9 mouse cellular contexts compared by ENCODE assay signal in the genomic region with DNA sequence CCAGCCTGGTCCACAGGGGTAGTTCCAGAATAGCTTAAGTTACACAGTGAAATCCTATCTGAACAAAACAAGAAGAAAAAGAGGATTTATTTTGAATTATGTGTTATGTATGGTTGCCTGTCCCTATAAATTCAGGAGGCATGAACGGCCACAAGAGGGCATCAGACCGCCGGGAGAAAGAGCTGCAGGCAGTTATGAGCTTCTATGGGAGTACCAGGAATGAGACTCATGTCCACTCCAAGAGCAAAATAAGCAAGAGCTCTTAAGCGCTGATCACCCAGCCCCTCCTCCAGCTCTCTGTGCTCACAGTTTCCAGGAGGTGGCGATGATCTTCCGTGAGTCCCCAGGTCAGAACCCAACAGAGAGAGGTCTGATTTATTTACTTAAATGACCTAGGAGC. TPM values are rescaled to one million over a fixed set of nuclear protein-coding genes. Genes with fewer than 3 reads are reported as not detected.
DNase-seq lines count a peak whose midpoint lies in the region; ATAC-seq lines count a peak whose summit lies in the region.
"Had no signal": no experiment of that assay in that cellular context is flagged by ENCODE, and none has a peak within 500 bp of the region (broad histone marks: within the 10 kb centered on the region; RNA-seq: fewer than 3 reads in every experiment).

No protein-coding gene starts in this region.

- no peak overlapping the region for H3K9ac ChIP-seq in midbrain, embryonic 14.5 days (replicated peaks; ENCODE audit: low read length)
- no peak overlapping the region for H3K9ac ChIP-seq in midbrain, embryonic 15.5 days
- H3K9ac ChIP-seq in lung, embryonic 16.5 days (ENCODE audit: low read length) = no peak overlapping the region
- H3K9ac ChIP-seq: heart, embryonic 13.5 days had no signal

- WGBS in midbrain, embryonic 14.5 days = 4% methylated on average over 6 of the region's 6 CpGs
- WGBS in midbrain, embryonic 15.5 days = 11% methylated on average over 6 of the region's 6 CpGs
- WGBS in lung, embryonic 16.5 days = 1% methylated on average over 6 of the region's 6 CpGs

- H3K9me3 ChIP-seq in midbrain, embryonic 14.5 days (ENCODE audit: control insufficient read depth, low read length) = no peaks in the 10 kb centered on the region
- H3K9me3 ChIP-seq in midbrain, embryonic 15.5 days = no peaks in the 10 kb centered on the region
- H3K9me3 ChIP-seq in lung, embryonic 16.5 days (ENCODE audit: control insufficient read depth, low read length) = no peaks in the 10 kb centered on the region

- H3K4me3 ChIP-seq in midbrain, embryonic 14.5 days (replicated peaks; ENCODE audit: low read depth, low read length) = no peak overlapping the region
- H3K4me3 ChIP-seq in midbrain, embryonic 15.5 days = no peak overlapping the region
- H3K4me3 ChIP-seq in lung, embryonic 16.5 days (ENCODE audit: low read length) = no peak overlapping the region
- H3K4me3 ChIP-seq: heart, embryonic 13.5 days had no signal

- H3K36me3 ChIP-seq in midbrain, embryonic 14.5 days (ENCODE audit: control insufficient read depth, insufficient read depth, low read length) = no peaks in the 10 kb centered on the region
- H3K36me3 ChIP-seq in midbrain, embryonic 15.5 days (replicated peaks) = no peaks in the 10 kb centered on the region
- H3K36me3 ChIP-seq in lung, embryonic 16.5 days (ENCODE audit: control insufficient read depth, insufficient read depth, low read length) = no peaks in the 10 kb centered on the region
- H3K36me3 ChIP-seq: heart, embryonic 13.5 days had no signal

- no peak for ATAC-seq in midbrain, embryonic 14.5 days (ENCODE audit: low FRiP score, low TSS enrichment)
- no peak for ATAC-seq in midbrain, embryonic 15.5 days (replicated peaks)
- ATAC-seq in granulocyte monocyte progenitor cell, adult 5-6 weeks (replicated peaks; ENCODE audit: poor library complexity, severe bottlenecking) = peak; percentile 52
- ATAC-seq in lung, embryonic 16.5 days (ENCODE audit: low read depth) = peak; percentile 69

- H3K27ac ChIP-seq in midbrain, embryonic 14.5 days (replicated peaks; ENCODE audit: low read depth, low read length) = no peak overlapping the region
- no peak overlapping the region for H3K27ac ChIP-seq in midbrain, embryonic 15.5 days
- no peak overlapping the region for H3K27ac ChIP-seq in lung, embryonic 16.5 days (ENCODE audit: low read length)
- H3K27ac ChIP-seq: heart, embryonic 13.5 days had no signal

- H3K4me1 ChIP-seq in midbrain, embryonic 14.5 days (ENCODE audit: control insufficient read depth, insufficient read depth, low read length) = no peaks in the 10 kb centered on the region
- no peaks in the 10 kb centered on the region for H3K4me1 ChIP-seq in midbrain, embryonic 15.5 days
- H3K4me1 ChIP-seq in lung, embryonic 16.5 days (replicated peaks; ENCODE audit: control insufficient read depth, insufficient read depth, low read length) = no peaks in the 10 kb centered on the region
- H3K4me1 ChIP-seq: heart, embryonic 13.5 days had no signal

- no peak overlapping the region for H3K4me2 ChIP-seq in midbrain, embryonic 14.5 days (ENCODE audit: low read length)
- H3K4me2 ChIP-seq in midbrain, embryonic 15.5 days = no peak overlapping the region
- H3K4me2 ChIP-seq in lung, embryonic 16.5 days (ENCODE audit: low read depth, low read length) = no peak overlapping the region
- H3K4me2 ChIP-seq: heart, embryonic 13.5 days had no signal

- H3K27me3 ChIP-seq in midbrain, embryonic 14.5 days (ENCODE audit: control insufficient read depth, insufficient read depth, low read length) = no peaks in the 10 kb centered on the region
- H3K27me3 ChIP-seq in midbrain, embryonic 15.5 days (replicated peaks) = no peaks in the 10 kb centered on the region
- H3K27me3 ChIP-seq in lung, embryonic 16.5 days (ENCODE audit: control insufficient read depth, insufficient read depth, low read depth, low read length) = no peaks in the 10 kb centered on the region
- H3K27me3 ChIP-seq: heart, embryonic 13.5 days had no signal

- DNase-seq in adrenal gland, adult (ENCODE audit: inconsistent age in 2 of 2, low spot score in 1 of 2) = peak; percentile 80 to 93
- DNase-seq in adrenal gland, adult 8-10 months = no peak
- peak; percentile 73 for DNase-seq in midbrain, embryonic 14.5 days
- peak; percentile 65 for DNase-seq in cerebellum, adult 11-12 months
- DNase-seq in testis, postnatal 10 days (ENCODE audit: low spot score) = peak; percentile 84

RNA-seq across cellular contexts. Expression of gene Epop, which starts 15.3 kb away (rescaled TPM):
- 1 to 10 TPM; 2.1 to 5.4 (median 4.0) TPM for total RNA-seq in adrenal gland, adult 8-10 months (2022)
- polyA plus RNA-seq in midbrain, embryonic 14.5 days (2014; fragmentation: Nextera tagmentation; extraction: Ambion mirVana) = 1.9 and 2.8 TPM in 2 replicates
- polyA plus RNA-seq in midbrain, embryonic 15.5 days (2015; fragmentation: Nextera tagmentation; extraction: Ambion mirVana) = 1.9 and 2.5 TPM in 2 replicates
- total RNA-seq in granulocyte monocyte progenitor cell, adult 5-6 weeks (2014; fragmentation: Nextera tagmentation) = 7.5 and 8.1 TPM in 2 replicates
- total RNA-seq in granulocyte monocyte progenitor cell, adult 5-6 weeks (2017) = 1.6 and 2.5 TPM in 2 replicates
- polyA plus RNA-seq in lung, embryonic 16.5 days (2015; fragmentation: Nextera tagmentation; extraction: Ambion mirVana) = 1.1 and 2.1 TPM in 2 replicates

RNA-seq across cellular contexts. Expression of gene Mllt6, which starts 18.4 kb away (rescaled TPM):
- 10 to 100 TPM; 53.1 to 99.4 (median 71.8) TPM for total RNA-seq in adrenal gland, adult 8-10 months (2022)
- polyA plus RNA-seq in midbrain, embryonic 14.5 days (2014; fragmentation: Nextera tagmentation; extraction: Ambion mirVana) = 6.2 and 9.0 TPM in 2 replicates
- polyA plus RNA-seq in midbrain, embryonic 15.5 days (2015; fragmentation: Nextera tagmentation; extraction: Ambion mirVana) = 3.9 and 4.4 TPM in 2 replicates
- 5.7 and 8.5 TPM in 2 replicates for total RNA-seq in granulocyte monocyte progenitor cell, adult 5-6 weeks (2014; fragmentation: Nextera tagmentation)
- 4.9 and 6.5 TPM in 2 replicates for total RNA-seq in granulocyte monocyte progenitor cell, adult 5-6 weeks (2017)
- polyA plus RNA-seq in lung, embryonic 16.5 days (2015; fragmentation: Nextera tagmentation; extraction: Ambion mirVana) = 3.4 and 4.0 TPM in 2 replicates

RNA-seq across cellular contexts. Expression of gene Cisd3, which starts 40.8 kb away (rescaled TPM):
- total RNA-seq in adrenal gland, adult 8-10 months (2022) = 100 to 1,000 TPM; 153 to 194 (median 169) TPM
- 17.4 and 21.8 TPM in 2 replicates for polyA plus RNA-seq in midbrain, embryonic 14.5 days (2014; fragmentation: Nextera tagmentation; extraction: Ambion mirVana)
- 21.6 and 26.4 TPM in 2 replicates for polyA plus RNA-seq in midbrain, embryonic 15.5 days (2015; fragmentation: Nextera tagmentation; extraction: Ambion mirVana)
- 48.1 and 62.9 TPM in 2 replicates for total RNA-seq in granulocyte monocyte progenitor cell, adult 5-6 weeks (2014; fragmentation: Nextera tagmentation)
- total RNA-seq in granulocyte monocyte progenitor cell, adult 5-6 weeks (2017) = 0.82 and 6.5 TPM in 2 replicates
- polyA plus RNA-seq in lung, embryonic 16.5 days (2015; fragmentation: Nextera tagmentation; extraction: Ambion mirVana) = 57.5 and 66.6 TPM in 2 replicates

RNA-seq across cellular contexts. Expression of gene Pcgf2, which starts 55.5 kb away (rescaled TPM):
- total RNA-seq in adrenal gland, adult 8-10 months (2022) = 10 to 100 TPM; 22.2 to 48.5 (median 32.1) TPM
- polyA plus RNA-seq in midbrain, embryonic 14.5 days (2014; fragmentation: Nextera tagmentation; extraction: Ambion mirVana) = 25.5 and 31.2 TPM in 2 replicates
- 23.1 TPM in 2 replicates for polyA plus RNA-seq in midbrain, embryonic 15.5 days (2015; fragmentation: Nextera tagmentation; extraction: Ambion mirVana)
- 6.3 and 14.3 TPM in 2 replicates for total RNA-seq in granulocyte monocyte progenitor cell, adult 5-6 weeks (2014; fragmentation: Nextera tagmentation)
- total RNA-seq in granulocyte monocyte progenitor cell, adult 5-6 weeks (2017) = 1.8 and 2.8 TPM in 2 replicates
- polyA plus RNA-seq in lung, embryonic 16.5 days (2015; fragmentation: Nextera tagmentation; extraction: Ambion mirVana) = 16.2 and 16.5 TPM in 2 replicates

RNA-seq across cellular contexts. Expression of gene Psmb3, which starts 58.4 kb away (rescaled TPM):
- 100 to 1,000 TPM; 197 to 238 (median 210) TPM for total RNA-seq in adrenal gland, adult 8-10 months (2022)
- polyA plus RNA-seq in midbrain, embryonic 14.5 days (2014; fragmentation: Nextera tagmentation; extraction: Ambion mirVana) = 456 and 503 TPM in 2 replicates
- polyA plus RNA-seq in midbrain, embryonic 15.5 days (2015; fragmentation: Nextera tagmentation; extraction: Ambion mirVana) = 421 and 431 TPM in 2 replicates
- total RNA-seq in granulocyte monocyte progenitor cell, adult 5-6 weeks (2014; fragmentation: Nextera tagmentation) = 181 and 283 TPM in 2 replicates
- total RNA-seq in granulocyte monocyte progenitor cell, adult 5-6 weeks (2017) = 168 and 196 TPM in 2 replicates
- polyA plus RNA-seq in lung, embryonic 16.5 days (2015; fragmentation: Nextera tagmentation; extraction: Ambion mirVana) = 430 and 457 TPM in 2 replicates

Comparison
In these comparisons a context has a peak if more than half of its experiments do, and no peak if none do; other contexts are left out.
1. ATAC-seq: peak in granulocyte monocyte progenitor cell, adult 5-6 weeks (single experiment) and lung, embryonic 16.5 days (single experiment); none in midbrain, embryonic 14.5 days (single experiment) and midbrain, embryonic 15.5 days (single experiment).